Mouse (Mus musculus) limb, embryonic 13.5 days (tissue): ENCODE measurements at regions not wholly inside any gene's neighbourhood (a gene's known extent, or its start where the extent isn't known, plus 50 kb on each side); places are given as distances from the start of the nearest gene placed in this dataset.

Experiments
- ATAC-seq: fragments of 200-750 bp; cut with Nextera tagmentation; 2 replicates; pipeline ENCODE4 v1.8.0; 2017; ENCODE audit warnings: low read depth, moderate number of reproducible peaks, moderate TSS enrichment; ENCODE audit not compliant: low FRiP score
- H3K27ac ChIP-seq: fragments of 300-500 bp; sonication (generic); 2 replicates; pipeline ENCODE4 v1.5.1; 2015; ENCODE audit warnings: inconsistent platforms, mild to moderate bottlenecking, moderate library complexity
- H3K27me3 ChIP-seq: fragments of 300-500 bp; sonication (generic); 2 replicates; pipeline ENCODE4 v1.6.1; 2015; ENCODE audit warnings: mild to moderate bottlenecking, inconsistent platforms
- H3K36me3 ChIP-seq: fragments of 300-500 bp; sonication (generic); 2 replicates; pipeline ENCODE4 v1.6.1; 2015; ENCODE audit warnings: inconsistent platforms, mild to moderate bottlenecking, moderate library complexity
- H3K4me1 ChIP-seq: fragments of 300-500 bp; sonication (generic); 2 replicates; pipeline ENCODE4 v1.6.1; 2015; ENCODE audit warnings: inconsistent platforms
- H3K4me2 ChIP-seq: fragments of 300-500 bp; sonication (generic); replicated peaks from 2 replicates; pipeline ENCODE4 v1.6.1; 2015; ENCODE audit warnings: inconsistent platforms, mild to moderate bottlenecking, moderate library complexity
- H3K4me3 ChIP-seq: fragments of 300-500 bp; sonication (generic); 2 replicates; pipeline ENCODE4 v1.5.1; 2015; ENCODE audit warnings: moderate library complexity, mild to moderate bottlenecking, inconsistent platforms
- H3K9ac ChIP-seq: fragments of 300-500 bp; sonication (generic); 2 replicates; pipeline ENCODE4 v1.6.1; 2015; ENCODE audit warnings: mild to moderate bottlenecking, inconsistent platforms
- H3K9me3 ChIP-seq: fragments of 300-500 bp; sonication (generic); 2 replicates; pipeline ENCODE4 v1.6.1; 2016; ENCODE audit warnings: inconsistent platforms
- WGBS: fragments of 180-500 bp; shearing (Covaris S2); methylation state at CpG from one replicate; pipeline ENCODE4 v1.1.7; 2015; 5-methylcytosine and 5-hydroxymethylcytosine counted together

DNA sequence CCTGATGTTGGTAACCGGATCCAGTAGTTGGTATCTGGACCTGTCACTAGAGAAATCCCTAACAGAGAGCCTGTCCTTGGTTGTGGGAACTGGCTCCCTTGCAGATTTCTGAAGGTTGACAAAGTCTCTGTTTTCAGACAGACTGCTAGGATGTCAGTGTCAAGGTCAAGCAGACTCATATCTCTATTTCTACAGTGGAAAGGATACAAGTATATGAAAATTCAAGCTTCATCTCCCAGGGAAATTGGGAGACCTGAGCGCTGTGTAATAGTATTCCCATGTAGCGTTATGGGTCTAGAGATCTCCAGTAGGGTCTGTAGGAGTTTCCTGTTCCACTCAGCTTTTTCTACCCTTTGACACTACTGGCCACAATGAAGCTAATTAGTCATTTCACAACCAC, 287.4 kb upstream of the Pkdcc start:
- ATAC-seq, result no peak

DNA sequence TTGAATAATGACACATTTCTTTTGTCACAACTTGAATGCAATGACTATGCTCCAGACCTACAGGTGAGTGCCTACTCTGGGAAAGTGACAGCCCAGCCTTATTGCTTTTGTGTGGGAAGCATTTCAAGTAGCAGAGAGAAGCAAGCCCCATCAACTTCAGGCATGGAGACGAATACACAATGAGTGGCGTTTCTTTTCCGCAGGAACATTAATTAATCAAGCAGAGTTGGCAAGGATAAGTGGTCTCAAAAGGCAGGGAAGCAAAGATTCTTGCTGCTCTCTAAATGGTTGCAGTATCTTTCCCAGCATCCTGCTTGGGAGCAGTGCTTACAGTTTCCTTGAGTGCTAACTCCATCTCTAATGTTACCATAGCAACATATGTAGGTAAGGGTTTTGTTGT, 285.6 kb upstream of the Pkdcc start:
- H3K27me3 ChIP-seq, result no peaks in the 10 kb centered on the region
- no peak overlapping the region for H3K27ac ChIP-seq
- no peaks in the 10 kb centered on the region for H3K36me3 ChIP-seq
- H3K4me3 ChIP-seq, result no peak overlapping the region
- no peak for ATAC-seq
- no peaks in the 10 kb centered on the region for H3K4me1 ChIP-seq
- no peak overlapping the region for H3K4me2 ChIP-seq
- WGBS, result 86% methylated on average over 3 of the region's 3 CpGs
- H3K9me3 ChIP-seq, result no peaks in the 10 kb centered on the region
- H3K9ac ChIP-seq, result no peak overlapping the region

More for the DNA sequence above, 287.4 kb upstream of the Pkdcc start:
- Histone ChIP-seq H3K4me3 (no peak overlapping the region), H3K27ac (no peak overlapping the region), H3K36me3 (no peaks in the 10 kb centered on the region), H3K9me3 (no peaks in the 10 kb centered on the region), H3K27me3 (no peaks in the 10 kb centered on the region), H3K9ac (no peak overlapping the region), H3K4me1 (no peaks in the 10 kb centered on the region), H3K4me2 (no peak overlapping the region)
- 84% methylated on average over 3 of the region's 3 CpGs for WGBS

DNA sequence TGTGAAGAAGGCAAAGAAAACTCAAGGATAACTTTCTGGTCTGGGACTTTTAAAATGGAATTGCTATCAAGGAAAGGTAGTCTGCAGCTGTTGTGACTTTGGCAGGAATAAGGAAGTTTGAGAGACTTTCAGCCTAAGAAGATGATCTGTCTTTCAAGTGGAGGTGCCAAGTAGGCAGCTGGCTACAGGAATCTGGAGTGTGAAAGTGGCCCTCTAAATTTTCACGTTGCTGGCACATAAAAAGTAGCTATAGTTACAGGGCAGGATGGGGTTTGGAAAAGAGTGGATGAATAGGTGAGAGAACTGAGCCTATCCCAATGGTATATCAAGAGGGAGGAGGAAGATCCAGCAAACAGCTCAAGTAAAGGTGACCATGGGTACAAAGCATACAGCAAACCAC, 284.4 kb upstream of the Pkdcc start:
- no peak overlapping the region for H3K27ac ChIP-seq
- no peak overlapping the region for H3K4me2 ChIP-seq
- no peak overlapping the region for H3K4me3 ChIP-seq
- H3K9me3 ChIP-seq, result no peaks in the 10 kb centered on the region
- no peaks in the 10 kb centered on the region for H3K4me1 ChIP-seq
- H3K9ac ChIP-seq, result no peak overlapping the region
- 36% methylated on average over 1 of the region's 1 CpGs for WGBS
- H3K27me3 ChIP-seq, result no peaks in the 10 kb centered on the region
- no peak for ATAC-seq
- H3K36me3 ChIP-seq, result no peaks in the 10 kb centered on the region

DNA sequence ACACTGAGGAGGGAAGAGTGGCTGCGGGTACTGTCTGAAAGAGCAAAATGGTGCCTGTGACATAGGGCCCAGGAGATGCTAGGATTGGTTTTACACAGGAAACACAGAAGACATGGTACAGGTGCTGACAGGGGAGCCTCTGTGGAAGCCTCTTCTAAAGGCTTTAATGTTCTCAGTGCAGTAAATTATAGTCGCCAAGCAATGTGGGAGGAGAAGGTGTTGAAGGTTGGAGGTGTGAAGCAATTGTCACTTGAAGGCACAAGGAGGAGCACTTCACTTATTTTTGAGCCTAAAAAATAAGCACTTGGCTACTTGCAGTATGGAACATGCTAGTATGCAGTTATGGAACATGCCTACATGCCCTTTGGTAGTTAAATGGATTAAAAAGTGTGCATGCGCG, 283.6 kb upstream of the Pkdcc start:
- Histone ChIP-seq H3K9ac (no peak overlapping the region), H3K27me3 (no peaks in the 10 kb centered on the region; the same call in 1 of the 2 replicates), H3K27ac (no peak overlapping the region), H3K36me3 (no peaks in the 10 kb centered on the region), H3K4me3 (no peak overlapping the region), H3K4me2 (no peak overlapping the region), H3K4me1 (no peaks in the 10 kb centered on the region), H3K9me3 (no peaks in the 10 kb centered on the region)
- ATAC-seq, result no peak
- WGBS, result 88% methylated on average over 4 of the region's 4 CpGs

DNA sequence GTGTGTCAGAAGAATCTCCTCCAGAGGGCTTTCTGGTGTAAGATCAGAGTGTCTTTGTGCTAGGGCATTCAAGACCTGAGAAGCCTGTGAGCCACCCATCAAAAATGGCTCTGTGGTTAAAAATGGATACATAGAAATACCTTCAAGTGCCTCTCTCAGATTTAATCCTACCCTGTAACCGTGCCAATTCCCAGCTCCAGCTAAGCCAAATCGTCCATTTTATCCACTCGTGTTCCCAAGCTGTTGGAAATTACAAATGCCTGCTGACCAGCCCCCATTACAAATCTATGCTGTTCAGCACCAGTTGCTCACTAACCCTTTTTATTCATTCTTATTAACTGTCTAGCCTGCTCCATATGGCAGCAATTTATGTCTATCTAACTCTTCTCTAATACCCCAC, 278.3 kb upstream of the Pkdcc start:
- Histone ChIP-seq H3K9me3 (no peaks in the 10 kb centered on the region), H3K4me3 (no peak overlapping the region), H3K9ac (no peak overlapping the region), H3K27ac (no peak overlapping the region), H3K4me1 (no peaks in the 10 kb centered on the region), H3K4me2 (no peak overlapping the region), H3K27me3 (no peaks in the 10 kb centered on the region; the same call in 1 of the 2 replicates), H3K36me3 (no peaks in the 10 kb centered on the region)
- WGBS, result 54% methylated on average over 3 of the region's 3 CpGs
- no peak for ATAC-seq

DNA sequence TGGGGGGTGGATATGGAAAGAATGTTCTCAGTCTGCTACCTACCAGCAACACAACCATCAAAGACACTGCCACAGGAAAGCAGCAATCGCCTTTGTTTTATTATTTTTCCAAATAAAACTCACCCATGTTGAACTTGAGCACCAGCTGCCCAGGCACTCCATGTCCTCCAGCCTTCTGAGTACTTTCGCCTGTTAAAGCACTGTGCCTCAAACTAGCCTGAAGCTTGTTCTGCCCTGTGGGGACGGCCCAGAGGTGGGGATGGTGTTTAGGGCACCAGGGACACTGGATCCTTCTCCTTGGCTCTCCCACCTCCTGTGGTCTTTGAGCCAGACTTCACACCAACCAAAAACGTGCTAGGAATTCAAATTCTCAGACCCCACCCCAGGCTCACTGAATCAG, 269.0 kb upstream of the Pkdcc start:
- 37% methylated on average over 4 of the region's 4 CpGs for WGBS

DNA sequence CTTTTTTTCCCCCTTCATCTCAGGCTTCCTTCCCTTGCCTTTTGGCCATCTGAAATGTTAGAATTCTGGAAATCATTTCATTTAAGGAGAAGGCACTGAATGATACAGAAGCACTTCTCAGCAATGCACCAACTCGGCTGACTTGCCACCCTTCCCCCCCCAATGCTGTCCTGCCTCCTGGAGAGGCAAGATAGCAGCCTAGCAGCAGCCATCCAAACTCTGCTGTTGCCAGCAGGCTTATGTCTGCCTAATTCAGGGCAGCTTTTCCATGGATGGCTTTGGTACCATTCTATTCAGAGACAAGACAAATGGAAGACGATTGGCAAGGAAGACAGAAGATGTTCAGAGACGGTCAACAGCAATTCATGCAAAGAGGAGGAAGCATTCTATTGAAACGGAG, 265.3 kb upstream of the Pkdcc start:
- H3K4me3 ChIP-seq, result no peak overlapping the region
- H3K9ac ChIP-seq, result no peak overlapping the region
- H3K36me3 ChIP-seq, result no peaks in the 10 kb centered on the region
- no peaks in the 10 kb centered on the region for H3K9me3 ChIP-seq
- no peak overlapping the region for H3K27ac ChIP-seq
- no peaks in the 10 kb centered on the region for H3K27me3 ChIP-seq
- no peak overlapping the region for H3K4me2 ChIP-seq
- ATAC-seq, result no peak
- WGBS, result 76% methylated on average over 4 of the region's 4 CpGs
- H3K4me1 ChIP-seq, result 0 out of 2 replicates have a peak, but pooled peaks cover 4% of the 10 kb centered on the region

More for the DNA sequence above, 269.0 kb upstream of the Pkdcc start:
- Histone ChIP-seq H3K4me3 (no peak overlapping the region), H3K9ac (no peak overlapping the region), H3K27me3 (no peaks in the 10 kb centered on the region), H3K4me1 (0 out of 2 replicates have a peak, but pooled peaks cover 4% of the 10 kb centered on the region), H3K36me3 (no peaks in the 10 kb centered on the region), H3K4me2 (no peak overlapping the region), H3K9me3 (no peaks in the 10 kb centered on the region), H3K27ac (no peak overlapping the region; the same call in 1 of the 2 replicates)
- peak; percentile 54; the same call in 1 of the 2 replicates for ATAC-seq

DNA sequence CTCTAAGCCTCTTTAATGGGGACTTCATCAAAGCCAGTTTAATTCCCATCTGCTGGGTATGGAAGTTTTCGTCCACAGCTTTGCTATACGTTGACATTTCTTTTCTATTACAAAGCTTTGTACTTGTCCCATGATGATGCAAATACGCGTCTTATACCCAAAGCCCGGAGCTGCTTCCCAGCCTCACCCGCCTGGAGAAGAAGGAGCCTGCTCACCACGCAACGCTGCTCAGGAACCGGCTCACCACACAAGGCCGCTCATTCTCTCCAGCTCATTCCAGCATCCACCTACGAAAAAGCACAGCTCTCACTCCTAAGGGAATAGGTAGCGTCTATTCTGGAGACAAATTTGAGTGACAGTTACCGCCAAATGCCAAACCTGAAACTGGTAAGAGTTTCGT, 264.8 kb upstream of the Pkdcc start:
- 90% methylated on average over 14 of the region's 14 CpGs for whole genome bisulfite sequencing

DNA sequence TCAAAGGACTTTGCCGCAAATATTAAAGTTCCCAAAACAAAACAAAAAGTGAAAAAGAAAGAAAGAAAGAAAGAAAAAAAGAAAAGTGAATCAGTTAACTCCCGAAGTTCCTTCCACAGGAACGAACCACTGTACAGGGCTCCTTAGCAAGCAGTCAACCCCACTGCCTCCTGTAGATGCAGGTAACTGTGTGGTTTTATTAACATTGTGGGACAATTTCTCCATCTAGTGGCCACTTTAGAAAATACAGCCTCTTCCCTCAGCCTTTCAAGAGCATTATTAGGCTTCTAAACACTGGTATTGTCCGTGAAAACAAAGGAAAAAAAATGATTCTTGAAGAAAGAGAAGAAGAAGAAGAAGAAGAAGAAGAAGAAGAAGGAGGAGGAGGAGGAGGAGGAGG, 257.7 kb upstream of the Pkdcc start:
- H3K36me3 ChIP-seq, result no peaks in the 10 kb centered on the region
- ATAC-seq, result peak; percentile 69
- no peak overlapping the region for H3K4me2 ChIP-seq
- H3K27me3 ChIP-seq, result peaks cover 13% of the 10 kb centered on the region; the same call in 1 of the 2 replicates
- H3K4me1 ChIP-seq, result no peaks in the 10 kb centered on the region
- H3K27ac ChIP-seq, result no peak overlapping the region
- H3K9ac ChIP-seq, result no peak overlapping the region
- H3K9me3 ChIP-seq, result no peaks in the 10 kb centered on the region
- WGBS, result 37% methylated on average over 4 of the region's 4 CpGs
- no peak overlapping the region for H3K4me3 ChIP-seq

More for the DNA sequence above, 264.8 kb upstream of the Pkdcc start:
- ATAC-seq, result no peak
- no peak overlapping the region for H3K4me3 ChIP-seq
- H3K27me3 ChIP-seq, result no peaks in the 10 kb centered on the region
- H3K36me3 ChIP-seq, result no peaks in the 10 kb centered on the region
- no peak overlapping the region for H3K4me2 ChIP-seq
- H3K4me1 ChIP-seq, result 0 out of 2 replicates have a peak, but pooled peaks cover 4% of the 10 kb centered on the region
- H3K9ac ChIP-seq, result no peak overlapping the region
- H3K27ac ChIP-seq, result no peak overlapping the region
- no peaks in the 10 kb centered on the region for H3K9me3 ChIP-seq

DNA sequence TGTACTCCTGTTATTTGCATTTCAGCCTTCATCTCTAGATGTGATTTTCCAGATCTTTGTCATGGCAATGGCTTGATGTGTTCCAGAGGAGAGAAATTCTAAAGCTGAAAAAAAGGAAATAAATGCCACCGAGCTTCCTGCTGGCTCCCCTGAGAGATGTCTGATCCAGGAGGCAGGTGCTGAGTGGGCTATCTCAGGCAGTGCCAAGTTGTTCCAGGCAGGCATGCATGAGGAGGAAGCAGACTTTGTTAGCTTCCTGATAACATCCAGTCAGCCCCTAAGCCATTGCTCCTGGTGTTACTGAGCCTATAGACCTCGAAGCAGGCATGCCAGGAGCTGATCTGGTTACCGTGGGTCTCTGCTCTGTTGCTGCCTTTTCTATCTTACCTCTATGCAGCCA, 251.7 kb upstream of the Pkdcc start:
- no peak overlapping the region for H3K4me2 ChIP-seq
- no peaks in the 10 kb centered on the region for H3K36me3 ChIP-seq
- H3K4me3 ChIP-seq, result no peak overlapping the region
- peaks cover 3% of the 10 kb centered on the region; the same call in 1 of the 2 replicates for H3K27me3 ChIP-seq
- H3K27ac ChIP-seq, result no peak overlapping the region
- no peaks in the 10 kb centered on the region for H3K9me3 ChIP-seq
- no peak overlapping the region for H3K9ac ChIP-seq
- ATAC-seq, result no peak
- no peaks in the 10 kb centered on the region for H3K4me1 ChIP-seq
- WGBS, result 78% methylated on average over 3 of the region's 3 CpGs

DNA sequence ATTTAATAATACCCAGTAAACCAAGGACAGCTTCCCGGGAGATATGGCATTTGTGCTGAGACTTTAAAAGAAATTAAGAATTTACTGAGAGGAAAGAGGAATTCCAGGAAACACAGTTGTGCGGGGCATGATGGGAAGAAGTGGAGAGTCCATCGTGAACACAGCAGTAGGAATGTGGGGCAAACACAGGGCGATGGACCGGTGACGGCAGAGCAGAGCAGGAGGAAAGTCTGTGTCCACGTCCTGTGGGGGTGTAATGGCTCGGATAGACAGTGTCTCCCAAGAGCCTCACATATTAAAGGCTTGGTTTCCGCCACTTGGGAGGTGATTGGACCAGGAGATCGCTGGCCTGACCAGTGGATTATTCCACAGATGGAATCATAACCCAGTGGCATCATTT, 215.4 kb upstream of the Pkdcc start:
- no peaks in the 10 kb centered on the region for H3K9me3 ChIP-seq
- no peak overlapping the region for H3K4me2 ChIP-seq
- ATAC-seq, result no peak
- 74% methylated on average over 10 of the region's 10 CpGs for WGBS
- H3K27me3 ChIP-seq, result peaks cover 8% of the 10 kb centered on the region; the same call in 1 of the 2 replicates
- no peaks in the 10 kb centered on the region for H3K36me3 ChIP-seq
- no peak overlapping the region for H3K9ac ChIP-seq
- 0 out of 2 replicates have a peak, but pooled peaks cover 6% of the 10 kb centered on the region for H3K4me1 ChIP-seq
- H3K27ac ChIP-seq, result no peak overlapping the region
- no peak overlapping the region for H3K4me3 ChIP-seq

DNA sequence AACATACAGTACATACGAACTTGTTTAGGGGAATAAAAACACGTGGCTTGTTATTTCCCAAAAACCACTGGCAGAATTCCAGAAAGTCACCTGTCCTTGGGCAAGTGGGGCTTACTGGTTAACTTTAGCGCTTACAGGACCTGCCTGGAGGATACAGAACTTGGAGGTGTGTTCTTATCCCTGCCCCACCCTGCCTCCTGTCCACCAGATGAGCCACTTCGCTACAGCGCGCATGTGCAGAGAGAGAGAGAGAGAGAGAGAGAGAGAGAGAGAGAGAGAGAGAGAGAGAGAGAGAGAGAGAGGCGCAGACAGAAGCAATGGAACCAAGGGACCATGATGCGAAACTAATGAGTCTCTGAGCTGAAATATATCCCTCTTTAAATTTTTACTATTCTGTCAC, 214.7 kb upstream of the Pkdcc start:
- Histone ChIP-seq H3K4me2 (no peak overlapping the region), H3K27ac (no peak overlapping the region)
- ATAC-seq, result no peak

DNA sequence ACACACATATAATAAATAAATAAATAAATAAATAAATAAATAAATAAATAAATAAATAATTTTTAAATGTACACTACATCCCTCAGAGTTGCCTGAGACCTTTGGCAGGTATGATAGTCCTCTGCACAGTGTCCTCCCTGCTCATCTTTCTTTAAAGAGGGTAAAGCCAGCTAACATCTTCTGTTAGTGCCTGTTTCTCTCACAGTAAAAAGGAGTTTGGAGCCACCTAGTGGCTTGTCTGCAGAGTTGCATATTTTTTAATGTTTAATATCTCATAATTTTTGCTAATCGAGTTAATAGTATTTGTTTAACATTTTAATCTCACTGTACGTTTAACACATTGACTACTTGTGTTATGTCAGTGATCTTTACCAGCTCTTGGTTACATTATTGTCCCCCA, 213.5 kb upstream of the Pkdcc start:
- ATAC-seq, result peak; percentile 67; the same call in 1 of the 2 replicates
- H3K27me3 ChIP-seq, result peaks cover 10% of the 10 kb centered on the region
- no peak overlapping the region for H3K4me3 ChIP-seq
- H3K4me2 ChIP-seq, result no peak overlapping the region
- H3K9ac ChIP-seq, result no peak overlapping the region
- H3K27ac ChIP-seq, result no peak overlapping the region
- H3K4me1 ChIP-seq, result 0 out of 2 replicates have a peak, but pooled peaks cover 6% of the 10 kb centered on the region
- no peaks in the 10 kb centered on the region for H3K9me3 ChIP-seq
- H3K36me3 ChIP-seq, result no peaks in the 10 kb centered on the region
- WGBS, result 10% methylated on average over 2 of the region's 2 CpGs

More for the DNA sequence above, 214.7 kb upstream of the Pkdcc start:
- Histone ChIP-seq H3K27me3 (peaks cover 10% of the 10 kb centered on the region), H3K4me1 (0 out of 2 replicates have a peak, but pooled peaks cover 6% of the 10 kb centered on the region), H3K4me3 (no peak overlapping the region), H3K36me3 (no peaks in the 10 kb centered on the region), H3K9me3 (no peaks in the 10 kb centered on the region), H3K9ac (no peak overlapping the region)
- 62% methylated on average over 7 of the region's 8 CpGs for WGBS
